Mouse (Mus musculus) limb, embryonic 12.5 days (tissue): ENCODE measurements around the gene Lrtm1. TPM values are rescaled to one million over a fixed set of nuclear protein-coding genes. Genes with fewer than 3 reads are reported as not detected.
A peak's percentile ranks its signal among the peaks of the same experiment; 100 is the strongest.

Source experiments
- ATAC-seq: fragments of 200-750 bp; cut with Nextera tagmentation; 2 replicates; pipeline ENCODE4 v1.8.0; 2017; ENCODE audit warnings: low read depth, moderate TSS enrichment; ENCODE audit not compliant: insufficient number of reproducible peaks, insufficient read depth, low FRiP score, low TSS enrichment
- H3K27ac ChIP-seq: fragments of 300-500 bp; sonication (generic); 2 replicates; pipeline ENCODE4 v1.5.1; 2016; ENCODE audit warnings: mild to moderate bottlenecking, moderate library complexity
- H3K27me3 ChIP-seq: fragments of 300-500 bp; sonication (generic); 2 replicates; pipeline ENCODE4 v1.6.1; 2016; ENCODE audit warnings: mild to moderate bottlenecking, moderate library complexity
- H3K36me3 ChIP-seq: fragments of 300-500 bp; sonication (generic); 2 replicates; pipeline ENCODE4 v1.6.1; 2016; ENCODE audit warnings: mild to moderate bottlenecking, moderate library complexity
- H3K4me1 ChIP-seq: fragments of 300-500 bp; sonication (generic); replicated peaks from 2 replicates; pipeline ENCODE4 v1.6.1; 2016
- H3K4me2 ChIP-seq: fragments of 300-500 bp; sonication (generic); 2 replicates; pipeline ENCODE4 v1.6.1; 2016; ENCODE audit warnings: mild to moderate bottlenecking, moderate library complexity
- H3K4me3 ChIP-seq: fragments of 300-500 bp; sonication (generic); replicated peaks from 2 replicates; pipeline ENCODE4 v1.5.1; 2016; ENCODE audit warnings: mild to moderate bottlenecking
- H3K9ac ChIP-seq: fragments of 300-500 bp; sonication (generic); replicated peaks from 2 replicates; pipeline ENCODE4 v1.6.1; 2016; ENCODE audit warnings: mild to moderate bottlenecking, moderate library complexity
- H3K9me3 ChIP-seq: fragments of 300-500 bp; sonication (generic); 2 replicates; pipeline ENCODE4 v1.6.1; 2016; ENCODE audit warnings: mild to moderate bottlenecking, moderate library complexity
- WGBS: fragments of 180-500 bp; shearing (Covaris S2); methylation state at CpG from one replicate; pipeline ENCODE4 v1.1.7; 2016; 5-methylcytosine and 5-hydroxymethylcytosine counted together
- polyA plus RNA-seq: library from polyadenylated mRNA; unstranded; fragments of >200 nt; fragmentation: Nextera tagmentation; extraction: Ambion mirVana; gene quantifications from 2 replicates; pipeline ENCODE4 v1.2.1, GENCODE M21; 2016

Gene Lrtm1
- 0.23 and 0.40 TPM in 2 replicates for polyA plus RNA-seq

DNA sequence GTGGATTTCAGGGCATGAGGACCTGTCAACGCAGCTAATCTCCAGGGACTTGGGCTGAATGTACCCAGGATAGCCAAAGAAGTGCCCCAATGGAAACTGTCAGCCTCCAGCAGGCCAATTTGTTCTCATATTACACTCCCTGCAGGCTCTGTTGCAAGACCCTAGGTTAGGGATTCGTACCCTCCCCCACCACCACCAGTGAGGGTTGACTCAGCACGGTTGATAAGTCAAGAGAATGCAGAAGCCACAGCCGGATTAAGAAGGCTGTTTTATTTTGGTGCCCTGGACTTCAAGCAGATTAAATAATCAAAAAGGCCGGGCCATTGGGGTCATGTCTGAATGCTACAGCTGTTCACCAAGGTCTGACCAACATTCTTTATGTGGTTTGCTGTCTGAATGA lies at the start of gene Lrtm1:
TSS of gene Lrtm1 (plus strand) at position 326 of the 400 bp plus-strand sequence.
- WGBS: 8% methylated on average over 5 of the region's 5 CpGs
- Histone ChIP-seq H3K9ac (no peak within 1 kb of the TSS), H3K4me2 (no peak within 1 kb of the TSS), H3K4me3 (no peak within 1 kb of the TSS), H3K9me3 (no peaks in the 10 kb centered on the region), H3K27ac (no peak within 1 kb of the TSS), H3K4me1 (peaks cover 19% of the 10 kb centered on the region), H3K36me3 (no peaks in the 10 kb centered on the region), H3K27me3 (no peaks in the 10 kb centered on the region)
- no peak for ATAC-seq

DNA sequence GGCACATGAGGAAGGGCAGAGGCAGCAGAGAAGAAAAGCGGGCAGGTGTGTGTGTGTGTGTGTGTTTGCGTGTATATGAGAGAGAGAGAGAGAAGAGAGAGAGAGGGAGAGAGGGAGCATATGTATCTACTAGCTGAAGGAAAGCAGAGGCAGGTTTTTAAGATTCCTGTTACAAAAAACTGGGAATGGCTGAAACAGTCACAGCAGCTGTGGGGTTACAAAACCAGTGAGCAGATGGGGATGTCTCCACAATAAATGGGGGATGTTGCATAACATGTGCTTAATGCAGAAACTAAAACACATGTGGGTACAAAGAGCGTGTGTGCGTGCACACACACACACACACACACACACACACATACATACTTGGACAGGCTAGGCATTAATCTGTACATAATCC lies 48.8 kb upstream of the Lrtm1 start:
- Histone ChIP-seq H3K27me3 (no peaks in the 10 kb centered on the region), H3K36me3 (no peaks in the 10 kb centered on the region), H3K9me3 (no peaks in the 10 kb centered on the region), H3K4me1 (peaks cover 41% of the 10 kb centered on the region), H3K4me2 (no peak overlapping the region), H3K4me3 (no peak overlapping the region), H3K27ac (no peak overlapping the region), H3K9ac (no peak overlapping the region)
- ATAC-seq: no peak
- WGBS: 87% methylated on average over 4 of the region's 4 CpGs

DNA sequence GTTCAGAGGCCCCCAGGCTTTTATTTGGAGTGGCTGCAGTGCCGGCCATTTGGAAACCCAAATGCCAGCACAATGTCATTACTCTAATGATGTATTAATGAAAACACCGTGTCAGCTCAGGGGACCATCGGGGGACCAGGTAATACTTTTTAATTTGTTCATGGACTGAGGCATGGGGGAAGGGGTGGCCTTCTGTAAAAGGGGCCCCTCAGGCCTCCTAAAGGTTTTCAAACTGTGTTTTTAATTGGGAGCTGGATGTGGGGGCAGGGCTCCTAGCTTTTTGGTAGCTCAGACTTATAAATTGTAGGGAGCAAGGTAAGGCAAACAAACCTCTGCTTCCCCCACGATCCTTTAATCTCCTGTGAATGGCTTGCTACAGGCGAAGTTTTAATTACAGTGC lies 45.4 kb upstream of the Lrtm1 start:
- WGBS: 9% methylated on average over 5 of the region's 5 CpGs
- H3K9me3 ChIP-seq: no peaks in the 10 kb centered on the region
- H3K4me3 ChIP-seq: no peak overlapping the region
- no peak overlapping the region for H3K9ac ChIP-seq
- H3K36me3 ChIP-seq: no peaks in the 10 kb centered on the region
- H3K27me3 ChIP-seq: no peaks in the 10 kb centered on the region
- ATAC-seq: peak; percentile 91
- peaks cover 41% of the 10 kb centered on the region for H3K4me1 ChIP-seq
- peak overlapping the region; percentile 90 for H3K27ac ChIP-seq
- H3K4me2 ChIP-seq: 0 out of 2 replicates have a peak overlapping the region, but pooled peaks have one; percentile 11

- ATAC-seq: no peak
- Histone ChIP-seq H3K9me3 (no peaks in the 10 kb centered on the region), H3K27ac (no peak overlapping the region), H3K36me3 (no peaks in the 10 kb centered on the region), H3K9ac (no peak overlapping the region), H3K4me2 (no peak overlapping the region), H3K4me3 (no peak overlapping the region), H3K4me1 (peaks cover 18% of the 10 kb centered on the region), H3K27me3 (no peaks in the 10 kb centered on the region)
- WGBS: 81% methylated on average over 2 of the region's 2 CpGs
Observed at GRCm38 (mm10) chr14:28979230-28979629, 38.8 kb upstream of the Lrtm1 start.

DNA sequence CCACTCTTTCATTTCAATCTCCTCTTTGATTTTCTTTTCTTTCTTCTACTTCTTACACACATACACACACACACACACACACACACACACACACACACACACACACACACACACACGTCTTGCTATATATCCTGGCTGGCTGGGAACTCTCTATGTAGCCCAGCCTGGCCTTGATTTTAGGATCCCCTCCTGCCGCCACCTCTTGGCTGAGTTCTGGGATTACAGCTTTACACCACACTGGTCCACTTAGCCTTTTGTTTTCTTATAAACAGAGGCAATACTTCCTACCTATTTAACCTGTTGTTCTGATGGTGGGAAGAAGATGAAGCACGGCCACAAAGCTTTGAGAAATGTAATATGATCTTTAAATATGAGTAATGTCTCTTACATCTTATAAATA lies 37.5 kb upstream of the Lrtm1 start:
- Histone ChIP-seq H3K27ac (no peak overlapping the region), H3K9ac (no peak overlapping the region)
- WGBS: 41% methylated on average over 3 of the region's 3 CpGs

GRCm38 (mm10) chr14:28984276-28984675 lies 33.7 kb upstream of the Lrtm1 start:
- H3K27ac ChIP-seq: no peak overlapping the region
- no peaks in the 10 kb centered on the region for H3K9me3 ChIP-seq
- WGBS: 78% methylated on average over 2 of the region's 2 CpGs
- H3K4me1 ChIP-seq: peaks cover 20% of the 10 kb centered on the region
- no peaks in the 10 kb centered on the region for H3K36me3 ChIP-seq
- no peak overlapping the region for H3K4me2 ChIP-seq
- no peak overlapping the region for H3K4me3 ChIP-seq
- H3K27me3 ChIP-seq: no peaks in the 10 kb centered on the region
- H3K9ac ChIP-seq: no peak overlapping the region
- no peak for ATAC-seq

More for the DNA sequence above, 37.5 kb upstream of the Lrtm1 start:
- H3K27me3 ChIP-seq: no peaks in the 10 kb centered on the region
- no peak overlapping the region for H3K4me2 ChIP-seq
- peaks cover 18% of the 10 kb centered on the region for H3K4me1 ChIP-seq
- no peak overlapping the region for H3K4me3 ChIP-seq
- no peak for ATAC-seq
- H3K9me3 ChIP-seq: no peaks in the 10 kb centered on the region
- no peaks in the 10 kb centered on the region for H3K36me3 ChIP-seq

DNA sequence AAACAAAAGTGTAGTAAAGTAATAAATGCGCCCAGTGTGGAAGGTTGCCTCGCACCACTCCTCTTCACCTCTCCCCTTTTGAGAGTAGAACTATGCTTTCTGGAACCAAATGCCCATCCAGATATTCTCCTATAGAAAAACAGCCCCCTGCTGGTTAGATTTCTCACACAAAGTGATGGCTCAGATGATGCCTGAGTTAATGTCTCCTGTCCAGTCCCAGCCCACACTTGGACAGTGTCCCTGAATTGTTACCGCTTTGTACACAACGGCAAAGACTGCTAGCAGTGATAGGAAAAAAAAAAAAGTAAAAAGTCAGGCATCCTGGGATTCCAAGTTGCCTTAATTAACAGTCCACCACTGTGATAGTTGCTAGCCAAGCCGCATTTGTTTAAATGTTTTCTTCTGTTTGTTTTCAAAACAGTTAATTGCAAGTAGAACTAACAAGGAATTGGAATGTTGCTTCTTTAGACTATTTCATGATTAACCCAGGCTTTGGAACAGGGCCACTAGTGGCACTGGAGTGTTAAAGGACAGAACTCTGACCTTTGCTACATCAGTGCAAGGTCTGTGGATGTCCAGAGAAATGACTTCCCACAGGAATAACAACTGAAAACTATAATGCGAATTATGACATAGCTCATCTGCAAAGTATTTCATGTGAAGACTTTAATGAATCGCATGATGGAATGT lies 29.7 kb upstream of the Lrtm1 start:
- Histone ChIP-seq H3K4me2 (no peak overlapping the region), H3K36me3 (no peaks in the 10 kb centered on the region), H3K27ac (no peak overlapping the region), H3K9me3 (no peaks in the 10 kb centered on the region), H3K9ac (no peak overlapping the region), H3K4me3 (no peak overlapping the region), H3K27me3 (no peaks in the 10 kb centered on the region), H3K4me1 (peaks cover 9% of the 10 kb centered on the region; the same call in 1 of the 2 replicates)
- 82% methylated on average over 7 of the region's 7 CpGs for WGBS
- no peak for ATAC-seq

DNA sequence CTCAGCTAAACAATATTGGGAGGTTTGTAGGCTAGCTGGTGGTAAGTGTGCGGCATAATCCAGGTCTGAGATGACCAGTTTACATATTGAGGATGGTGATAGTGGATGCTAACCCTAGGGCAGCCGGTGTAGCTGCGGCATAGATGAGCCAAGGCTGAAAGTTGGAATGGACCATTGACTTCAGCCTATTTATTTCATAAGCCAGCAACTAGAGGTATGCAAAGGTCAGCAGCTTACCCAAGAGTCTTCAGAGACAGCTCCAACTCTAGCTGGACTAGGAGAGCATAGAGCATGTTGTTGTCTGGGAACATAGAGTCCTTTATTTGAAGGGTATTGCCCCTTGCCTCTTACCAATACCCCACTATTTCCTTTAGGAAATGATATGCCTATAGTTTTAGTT lies 21.4 kb upstream of the Lrtm1 start:
- Histone ChIP-seq H3K36me3 (no peaks in the 10 kb centered on the region), H3K9ac (no peak overlapping the region), H3K4me3 (no peak overlapping the region), H3K4me2 (no peak overlapping the region), H3K27ac (no peak overlapping the region), H3K27me3 (no peaks in the 10 kb centered on the region), H3K4me1 (peaks cover 14% of the 10 kb centered on the region), H3K9me3 (no peaks in the 10 kb centered on the region)
- WGBS: 94% methylated on average over 3 of the region's 3 CpGs
- ATAC-seq: no peak

DNA sequence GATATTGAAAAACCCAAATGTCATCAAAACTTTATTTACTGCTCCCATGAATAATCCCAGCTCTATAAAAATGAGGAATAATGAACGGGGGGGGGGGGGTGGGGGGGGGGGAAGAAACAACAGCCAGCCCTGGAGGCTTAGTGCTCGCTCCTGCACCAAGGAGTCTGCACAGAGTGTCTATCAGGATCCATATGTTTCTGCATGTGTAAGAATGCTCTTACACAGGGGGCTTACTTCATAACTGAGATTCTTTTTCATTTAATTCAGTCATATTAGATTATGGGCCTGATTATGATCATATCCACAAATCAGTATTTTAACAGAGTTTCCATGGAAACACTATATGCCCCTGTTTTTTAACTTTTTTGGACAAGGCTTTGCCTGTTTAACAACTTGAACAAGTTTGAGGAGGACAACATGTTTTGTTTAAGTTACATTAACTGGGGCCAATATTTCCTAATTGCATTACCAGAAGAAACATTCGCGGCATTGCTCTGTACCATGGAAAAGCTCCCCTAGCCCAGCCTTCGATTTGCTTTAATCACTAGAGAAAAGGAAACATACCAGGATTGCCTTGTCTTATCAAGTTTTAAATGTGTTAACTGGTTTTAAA lies 12.7 kb upstream of the Lrtm1 start:
- no peak; the same call in 1 of the 2 replicates for ATAC-seq
- H3K9ac ChIP-seq: no peak overlapping the region

GRCm38 (mm10) chr14:29009644-29010043 lies 8.4 kb upstream of the Lrtm1 start:
- Histone ChIP-seq H3K36me3 (no peaks in the 10 kb centered on the region), H3K9me3 (0 out of 2 replicates have a peak, but pooled peaks cover 4% of the 10 kb centered on the region), H3K4me3 (no peak overlapping the region), H3K4me1 (peaks cover 7% of the 10 kb centered on the region), H3K27me3 (no peaks in the 10 kb centered on the region), H3K9ac (no peak overlapping the region), H3K27ac (no peak overlapping the region), H3K4me2 (no peak overlapping the region)
- 93% methylated on average over 4 of the region's 4 CpGs for WGBS
- no peak for ATAC-seq

More for the DNA sequence above, 12.7 kb upstream of the Lrtm1 start:
- no peak overlapping the region for H3K4me2 ChIP-seq
- peaks cover 7% of the 10 kb centered on the region for H3K4me1 ChIP-seq
- no peaks in the 10 kb centered on the region for H3K9me3 ChIP-seq
- no peaks in the 10 kb centered on the region for H3K36me3 ChIP-seq
- H3K4me3 ChIP-seq: no peak overlapping the region
- 65% methylated on average over 4 of the region's 5 CpGs for WGBS
- H3K27ac ChIP-seq: no peak overlapping the region
- no peaks in the 10 kb centered on the region for H3K27me3 ChIP-seq

- Histone ChIP-seq H3K27ac (no peak overlapping the region), H3K9me3 (0 out of 2 replicates have a peak, but pooled peaks cover 4% of the 10 kb centered on the region), H3K4me1 (peaks cover 19% of the 10 kb centered on the region), H3K27me3 (no peaks in the 10 kb centered on the region), H3K4me3 (no peak overlapping the region), H3K4me2 (no peak overlapping the region), H3K36me3 (no peaks in the 10 kb centered on the region), H3K9ac (no peak overlapping the region)
- ATAC-seq: no peak
- WGBS: 90% methylated on average over 3 of the region's 3 CpGs
Observed at GRCm38 (mm10) chr14:29013161-29013560, 4.8 kb upstream of the Lrtm1 start.
